Mouse (Mus musculus) liver, adult 2 months (tissue): Measurements from ENCODE around the gene Ankrd13d.

Source experiments
- CTCF ChIP-seq: fragments of 200-500 bp; IDR thresholded peaks from 2 replicates; pipeline ENCODE4 v1.5.1; 2011; ENCODE audit warnings: low read depth, low read length, control low read depth
- POLR2A ChIP-seq: fragments of 200-500 bp; IDR thresholded peaks from 2 replicates; pipeline ENCODE4 v1.6.1; 2011; ENCODE audit warnings: low read length, control low read depth; ENCODE audit not compliant: insufficient read depth; ENCODE audit errors: extremely low read depth

DNA sequence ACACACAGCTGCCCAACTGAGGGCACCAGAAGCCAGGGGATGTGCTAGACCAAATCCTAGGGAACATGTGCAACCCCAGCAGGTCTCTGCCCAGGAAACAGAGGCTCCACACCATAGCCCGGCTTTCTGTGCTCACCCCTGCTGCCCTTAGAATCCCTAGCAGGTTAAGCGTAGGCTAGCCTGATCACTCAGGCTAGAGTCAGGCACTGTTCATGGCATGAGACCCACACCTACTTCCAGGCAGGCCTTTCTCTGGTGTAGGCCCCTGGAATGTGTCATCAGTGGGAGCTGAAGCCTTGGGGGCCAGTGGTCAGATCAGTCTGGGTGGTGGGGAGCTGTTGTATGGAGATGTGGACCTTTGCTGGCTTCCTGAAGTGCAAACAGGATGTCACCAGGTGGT is 13.7 kb upstream of the Ankrd13d start:
- TF ChIP-seq CTCF (no peak), POLR2A (no peak)
